Mouse (Mus musculus) spleen, postnatal 4 days (tissue): ENCODE measurements around the gene Gm7982.
"Not testable (repeated sequence)": the region's sequence is repeated elsewhere in the genome, so short reads cannot be mapped to it uniquely, and the experiment has no call there.

ENCODE experiments used
- DNase-seq, 2 experiments: peaks; one replicate each; pipeline ENCODE4 v3.0.0; 2022; ENCODE audit warnings: low spot score in 2 of 2

Gm7982 gene

DNA sequence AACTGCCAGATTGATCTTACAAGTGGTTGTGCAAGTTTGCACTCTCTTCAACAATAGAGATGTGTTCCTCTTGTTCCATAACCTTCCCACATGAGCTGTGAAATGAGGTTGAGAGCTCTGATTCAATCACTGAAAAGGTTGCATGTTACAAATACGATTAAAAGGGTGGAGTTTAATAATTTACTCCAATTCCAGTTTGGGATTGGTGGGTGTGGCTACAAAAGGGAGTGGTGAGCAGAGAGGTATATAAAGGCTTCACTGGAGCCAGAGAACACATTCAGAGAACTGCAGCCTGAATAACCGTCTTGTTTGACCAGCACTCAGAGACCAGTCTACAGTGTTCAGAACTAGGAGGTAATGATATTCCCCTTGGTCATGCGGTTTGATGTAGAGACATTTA is at the start of gene Gm7982:
Gene Gm7982, plus strand, starts transcription at position 301 of the 400 bp plus-strand sequence.
- DNase-seq = not testable (repeated sequence)

- not testable (repeated sequence) for DNase-seq
Measured at GRCm38 (mm10) chr5:95736073-95736472, 5.7 kb upstream of the Gm7982 start, which contains the start of gene Gm7978. Gm7978 (minus strand) TSS chr5:95736173.

- DNase-seq = not testable (repeated sequence)
Measured at GRCm38 (mm10) chr5:95775690-95776089, 33.9 kb downstream of the Gm7982 start, which contains the start of gene E330014E10Rik. E330014E10Rik (plus strand) TSS chr5:95775990.
